Mouse (Mus musculus): Measurements from ENCODE around the gene Chaf1a. TPM values are rescaled to one million over a fixed set of nuclear protein-coding genes. Genes with fewer than 3 reads are reported as not detected.
A peak's percentile ranks its signal among the peaks of the same experiment; 100 is the strongest.

Chaf1a gene
- total RNA-seq, 2 experiments from 2014 or later = 0.46 to 0.59 TPM

DNA sequence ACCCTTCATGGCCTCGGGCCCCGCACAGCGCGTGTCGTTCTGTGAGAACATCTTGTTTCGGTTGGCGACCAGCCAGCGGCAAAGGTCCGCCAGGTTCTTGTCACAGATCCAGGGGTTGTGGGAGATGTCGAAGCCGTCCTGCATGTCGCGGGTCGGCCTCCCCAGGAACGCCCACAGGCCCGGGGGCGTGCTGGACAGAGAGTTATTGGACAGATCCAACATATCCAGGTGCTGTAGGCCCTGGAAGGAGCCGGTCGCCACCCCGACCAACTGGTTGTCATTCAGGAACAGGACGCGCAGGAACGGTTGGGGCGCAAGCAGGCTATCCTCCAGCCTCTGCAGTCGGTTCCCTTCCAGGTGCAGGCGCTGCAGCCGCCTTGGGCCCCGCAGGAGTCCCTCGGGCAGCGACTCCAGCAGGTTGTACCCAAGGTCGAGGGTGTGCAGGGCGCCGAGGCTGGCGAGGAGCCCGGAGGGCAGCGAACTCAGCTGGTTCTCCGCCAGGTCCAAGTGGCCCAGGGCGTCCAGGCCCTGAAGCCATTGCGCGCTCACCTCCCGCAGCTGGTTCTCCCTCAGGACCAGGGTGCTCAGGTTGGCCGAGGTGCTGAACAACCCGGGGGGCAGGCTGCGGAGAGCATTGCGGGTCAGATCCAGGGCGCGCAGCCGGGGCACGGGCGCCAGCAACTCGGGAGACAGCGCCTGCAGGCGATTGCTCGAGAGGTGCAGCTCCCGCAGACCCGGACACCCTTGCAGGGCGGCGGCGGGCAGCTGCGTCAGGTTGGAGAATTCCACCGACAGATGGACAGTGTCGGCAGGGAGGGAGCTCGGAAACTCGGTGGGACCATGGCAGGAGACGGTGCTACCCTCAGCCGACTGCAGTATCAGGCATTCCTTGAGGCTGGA is 80.0 kb downstream of the Chaf1a start:
- intact Hi-C loops (cut with DNase I) = loop anchor here (10.0 kb wide), 1 partner anchor 485 kb away; the partner anchor contains the start of gene 2410015M20Rik
- peak; percentile 87 for DNase-seq
- H3K27ac ChIP-seq = peak overlapping the region; percentile 93
- no peak for TF ChIP-seq CTCF (IDR thresholded peaks at IDR 0.05)
- peak overlapping the region; percentile 74 for H3K4me3 ChIP-seq

DNA sequence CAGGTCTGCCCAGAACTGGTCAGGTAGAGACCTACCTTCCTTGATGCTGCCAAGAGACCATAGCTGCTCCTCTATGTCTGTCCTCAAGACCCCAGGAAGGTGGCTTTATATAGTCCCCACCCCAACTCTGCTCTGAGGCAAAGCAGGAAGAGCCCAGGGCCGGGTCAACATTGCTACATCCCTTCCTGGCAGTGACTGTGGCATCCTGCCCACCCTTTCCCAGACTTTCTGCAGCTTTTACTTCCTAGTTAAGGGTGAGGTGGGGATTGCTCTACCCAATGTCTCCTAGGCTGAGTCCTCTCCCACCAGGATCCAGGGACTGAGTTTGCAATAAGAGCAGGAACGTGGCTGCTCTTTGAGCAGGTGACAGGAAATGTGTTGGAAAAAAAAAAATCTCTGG is 81.6 kb downstream of the Chaf1a start, which contains the start of gene Lrg1:
Gene Lrg1, minus strand, starts transcription at position 176 of the 400 bp plus-strand sequence.
- no peak for DNase-seq
- intact Hi-C loops (cut with DNase I) = no loop called here
- Histone ChIP-seq H3K4me3 (peak within 1 kb of the TSS; percentile 74), H3K27ac (peak within 1 kb of the TSS; percentile 93)
- no peak for TF ChIP-seq CTCF (IDR thresholded peaks at IDR 0.05)

Other genes with a start within 250 kb of the Chaf1a start
- gene Zfp119a, start 161.5 kb upstream of the Chaf1a start, total RNA-seq (2021) = 1 to 10 TPM; 3.8 to 4.9 TPM
- 1 to 10 TPM; 2.9 to 3.8 TPM for gene Zfp959, start 148.3 kb upstream of the Chaf1a start, total RNA-seq (2021)
- gene Zfp119b, start 90.9 kb upstream of the Chaf1a start, total RNA-seq (2021) = 1 to 10 TPM; 2.9 to 4.1 TPM
- gene Ebi3, start 87.8 kb upstream of the Chaf1a start, total RNA-seq (2021) = under 1 TPM; 0.20 to 0.39 TPM
- 10 to 100 TPM in 1 of 2 experiments, 1 to 10 TPM in 1; 8.3 to 10.2 TPM for gene Yju2, start 81.3 kb upstream of the Chaf1a start, total RNA-seq (2021)
- gene Shd, start 70.0 kb upstream of the Chaf1a start, total RNA-seq (2021) = under 1 TPM in 1 of 2 experiments, not detected in 1; 0.47 TPM
- gene Fsd1, start 53.9 kb upstream of the Chaf1a start, total RNA-seq (2021) = not detected
- 1 to 10 TPM; 2.6 to 3.1 TPM for gene Stap2, start 34.9 kb upstream of the Chaf1a start, total RNA-seq (2021)
- gene Mpnd, start 34.7 kb upstream of the Chaf1a start, total RNA-seq (2021) = 10 to 100 TPM; 41.2 to 41.6 TPM
- gene Sh3gl1, start 3.8 kb upstream of the Chaf1a start, total RNA-seq (2021) = 1 to 10 TPM; 8.7 to 9.5 TPM
- 10 to 100 TPM; 55.6 to 64.3 TPM for gene Ubxn6, start 34.6 kb downstream of the Chaf1a start, total RNA-seq (2021)
- 10 to 100 TPM; 23.8 to 26.3 TPM for gene Hdgfl2, start 39.2 kb downstream of the Chaf1a start, total RNA-seq (2021)
- 100 to 1,000 TPM; 255 to 281 TPM for gene Plin4, start 69.4 kb downstream of the Chaf1a start, total RNA-seq (2021)
- 10 to 100 TPM; 22.9 to 55.7 TPM for gene Plin5, start 77.2 kb downstream of the Chaf1a start, total RNA-seq (2021)
- 10 to 100 TPM; 13.2 to 25.5 TPM for gene Lrg1, start 81.6 kb downstream of the Chaf1a start, total RNA-seq (2021)
- 1 to 10 TPM; 1.9 to 3.2 TPM for gene Sema6b, start 99.9 kb downstream of the Chaf1a start, total RNA-seq (2021)
- under 1 TPM; 0.25 to 0.43 TPM for gene Tnfaip8l1, start 122.0 kb downstream of the Chaf1a start, total RNA-seq (2021)
- 10 to 100 TPM; 17.0 to 17.7 TPM for gene Mydgf, start 143.5 kb downstream of the Chaf1a start, total RNA-seq (2021)
- 10 to 100 TPM; 34.0 to 43.2 TPM for gene Dpp9, start 178.5 kb downstream of the Chaf1a start, total RNA-seq (2021)
- 100 to 1,000 TPM; 165 to 176 TPM for gene Fem1a, start 216.4 kb downstream of the Chaf1a start, total RNA-seq (2021)
- gene Ticam1, start 236.3 kb downstream of the Chaf1a start, total RNA-seq (2021) = 1 to 10 TPM; 2.7 to 3.4 TPM

Data from gastrocnemius, adult 2 months (tissue).